Mouse (Mus musculus) lung, adult 2 months (tissue): Measurements from ENCODE around the gene Ahsg.

ENCODE experiments used
- CTCF ChIP-seq: fragments of 200-500 bp; IDR thresholded peaks from 2 replicates; pipeline ENCODE4 v1.5.1; 2011; ENCODE audit warnings: mild to moderate bottlenecking, low read length, control low read depth; ENCODE audit not compliant: insufficient read depth
- POLR2A ChIP-seq: fragments of 200-500 bp; IDR thresholded peaks from 2 replicates; pipeline ENCODE4 v1.6.1; 2011; ENCODE audit warnings: low read depth, mild to moderate bottlenecking, control low read depth, low read length, borderline replicate concordance; ENCODE audit errors: extremely low read depth

- TF ChIP-seq CTCF (no peak), POLR2A (no peak)
These were observed 1.4 kb upstream of the Ahsg start for GRCm38 (mm10) chr16:22889716-22890115.
